Mouse (Mus musculus) CD4-positive, CD25-positive, alpha-beta regulatory T cell, adult 9 weeks (primary cell): ENCODE results near the gene Itprid2. TPM values are rescaled to one million over a fixed set of nuclear protein-coding genes. Genes with fewer than 3 reads are reported as not detected.

ENCODE experiments used
- polyA plus RNA-seq: library from polyadenylated mRNA; unstranded; fragments of 100-300 nt; shearing (Covaris generic); gene quantifications from one replicate; pipeline ENCODE4 v1.2.1, GENCODE M21; 2017

The Itprid2 gene
- 2.2 TPM for polyA plus RNA-seq

DNA sequence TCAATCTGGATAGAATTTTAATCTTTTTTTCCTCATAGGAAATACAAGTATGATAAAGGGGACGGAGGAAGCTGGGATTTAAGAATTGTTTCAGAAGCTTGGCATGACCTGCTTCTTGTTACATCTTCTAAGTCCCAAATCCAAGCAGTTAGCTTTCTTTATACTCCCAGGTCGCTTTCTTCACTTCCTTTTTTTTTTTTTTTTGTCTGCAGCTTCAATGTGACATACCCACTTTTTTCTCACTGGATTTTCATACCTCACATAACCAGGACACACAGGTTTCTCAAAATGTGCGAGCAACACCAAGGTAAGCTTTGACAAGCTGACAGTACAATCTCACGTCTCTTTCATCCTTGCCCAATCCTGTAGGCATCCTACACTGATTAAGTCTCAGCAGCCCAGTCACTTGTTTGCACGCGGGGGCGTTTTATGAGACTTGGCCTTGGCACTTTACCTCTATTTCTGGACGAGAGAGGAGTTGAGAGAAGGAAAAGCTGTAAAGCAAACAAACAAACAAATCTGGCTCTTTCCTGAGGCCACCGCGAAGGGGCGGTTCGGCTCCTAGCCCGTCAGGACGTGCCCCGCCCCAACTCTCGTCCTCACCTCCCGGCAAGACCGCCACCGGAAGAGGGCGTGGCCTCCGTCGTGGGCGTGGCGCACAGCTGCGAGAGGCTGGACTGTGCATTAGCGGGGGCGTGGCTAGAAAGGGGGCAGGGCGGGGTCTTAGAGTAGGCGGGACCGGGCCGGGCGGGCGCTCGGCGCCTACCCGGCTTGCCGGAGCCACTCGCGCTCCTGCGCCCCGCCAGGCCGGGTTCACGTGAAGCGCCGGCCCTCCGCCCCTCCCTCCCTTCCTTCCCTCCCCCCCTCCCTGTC is at the start of gene Itprid2:
Gene Itprid2 (plus strand): TSS at position 825 of the 873 bp plus-strand sequence.

DNA sequence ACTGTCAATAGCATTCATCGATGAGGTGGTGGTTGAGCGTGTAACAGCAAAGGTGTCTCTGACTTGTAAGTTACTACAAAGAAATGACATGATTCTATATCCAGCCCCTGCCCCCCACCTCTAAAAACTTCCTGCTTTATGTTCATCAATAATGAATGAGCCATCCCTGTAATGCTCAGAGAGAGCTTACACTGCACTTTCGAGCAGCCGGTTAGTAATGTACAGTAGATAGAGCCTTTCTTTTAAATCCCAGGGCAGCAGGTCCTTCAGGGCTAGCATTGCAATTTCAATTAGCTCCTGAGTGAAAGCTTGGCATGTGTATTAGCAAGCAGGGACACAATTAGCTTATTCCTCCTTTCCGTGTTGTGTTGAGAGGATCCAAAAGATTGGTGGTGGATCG is 72.4 kb downstream of the Itprid2 start, which contains the start of gene Ppp1r1c:
Gene Ppp1r1c (plus strand): TSS at position 206 of the 400 bp plus-strand sequence.

Other genes with a start within 250 kb of the Itprid2 start
- not detected for gene Neurod1, start 178.6 kb upstream of the Itprid2 start, polyA plus RNA-seq
- 12.9 TPM for gene Cerkl, start 178.6 kb upstream of the Itprid2 start, polyA plus RNA-seq
- gene Ppp1r1c, start 72.4 kb downstream of the Itprid2 start, polyA plus RNA-seq = not detected